8 mouse cellular contexts compared by ENCODE assay signal in the genomic region with DNA sequence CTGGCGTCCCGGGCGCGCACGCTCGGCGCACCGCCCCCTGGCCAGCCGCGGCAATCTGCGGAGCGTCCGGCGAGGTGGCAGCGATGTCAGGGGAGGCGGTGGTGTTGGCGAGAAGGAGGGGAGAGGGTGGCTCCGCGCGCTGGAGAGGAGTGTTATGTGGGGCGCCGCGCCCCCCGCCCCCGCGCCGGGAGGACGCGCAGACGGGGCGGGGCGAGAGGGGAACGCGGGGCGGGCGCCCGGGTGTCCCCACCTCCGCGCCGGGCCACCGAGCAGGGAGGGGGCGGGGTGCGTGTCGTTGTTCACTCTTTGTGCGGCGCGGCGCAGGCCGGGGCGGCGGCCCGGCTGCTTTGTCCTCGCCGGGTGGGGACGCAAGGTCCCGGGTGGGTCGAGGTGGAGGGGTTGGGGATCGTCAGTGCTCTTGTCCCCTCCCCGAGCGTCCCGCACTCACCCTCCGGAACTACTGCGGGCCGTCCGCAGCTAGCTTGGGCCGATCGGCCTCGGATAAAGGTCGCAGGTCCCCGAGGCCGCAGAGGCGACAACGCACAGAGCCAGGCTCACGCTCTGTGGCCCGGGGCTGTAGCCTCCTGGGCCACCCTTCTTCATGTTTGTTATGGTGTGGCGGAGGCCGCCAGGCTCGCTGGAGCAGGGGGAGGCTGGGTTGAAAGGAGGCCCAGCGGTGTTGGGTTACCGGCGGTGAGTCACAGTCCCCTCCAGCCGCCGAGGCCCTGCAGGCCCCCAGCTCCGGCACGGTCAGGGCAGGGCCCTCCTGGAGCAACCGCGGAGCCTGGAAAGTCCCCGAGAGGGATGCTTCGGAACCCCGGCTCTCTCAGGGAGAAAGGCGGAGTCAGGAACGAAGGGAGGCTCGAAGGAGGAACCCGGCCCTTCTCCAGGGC. TPM values are rescaled to one million over a fixed set of nuclear protein-coding genes. Genes with fewer than 3 reads are reported as not detected.
DNase-seq lines count a peak whose midpoint lies in the region; ATAC-seq and TF ChIP-seq lines count a peak whose summit lies in the region.

Nuak1 (minus strand) TSS at position 57 of the 893 bp plus-strand sequence.

- no peak for TF ChIP-seq EP300 in MEL (IDR thresholded peaks at IDR 0.05; ENCODE audit: low read depth in 1 of 2, low read length in 2 of 2)

- ATAC-seq in hindbrain, embryonic 11.5 days (ENCODE audit: low FRiP score) = peak; percentile 87

- 0 out of 2 replicates have a peak within 1 kb of the TSS, but pooled peaks have one; percentile 5 for H3K27ac ChIP-seq in MEL (ENCODE audit: control insufficient read depth, low read depth, low read length)
- H3K27ac ChIP-seq in hindbrain, embryonic 11.5 days (ENCODE audit: low read depth, low read length) = peak within 1 kb of the TSS; percentile 99

- peaks cover 1% of the 10 kb centered on the region; the same call in 1 of the 2 replicates for H3K79me2 ChIP-seq in MEL (ENCODE audit: control insufficient read depth, insufficient read depth, low read length, poor library complexity)

- WGBS in hindbrain, embryonic 11.5 days = 0% methylated on average over 77 of the region's 94 CpGs

- peaks cover 0 to 12% of the 10 kb centered on the region in 2 experiments; a peak in 2 of 4 replicates for H3K4me1 ChIP-seq in MEL (ENCODE audit: control insufficient read depth in 1 of 2, insufficient read depth in 2 of 2, low read length in 2 of 2)
- H3K4me1 ChIP-seq in hindbrain, embryonic 11.5 days (replicated peaks; ENCODE audit: control insufficient read depth, insufficient read depth, low read length) = peaks cover 3% of the 10 kb centered on the region; the same call in 1 of the 2 replicates

- H3K9ac ChIP-seq in MEL (ENCODE audit: control insufficient read depth, low read depth, low read length, poor library complexity, severe bottlenecking) = peak within 1 kb of the TSS; percentile 93
- peak within 1 kb of the TSS; percentile 100 for H3K9ac ChIP-seq in hindbrain, embryonic 11.5 days (ENCODE audit: low read depth, low read length)

- peak within 1 kb of the TSS; percentile 84 for H3K4me2 ChIP-seq in hindbrain, embryonic 11.5 days (replicated peaks; ENCODE audit: low read depth, low read length)

- peaks cover 0 to 4% of the 10 kb centered on the region in 2 experiments; a peak in 2 of 4 replicates for H3K27me3 ChIP-seq in MEL (ENCODE audit: control insufficient read depth in 1 of 2, insufficient read depth in 2 of 2, low read length in 2 of 2)
- no peaks in the 10 kb centered on the region for H3K27me3 ChIP-seq in hindbrain, embryonic 11.5 days (ENCODE audit: control insufficient read depth, insufficient read depth, low read length)

- no peak for TF ChIP-seq RAD21 in MEL (IDR thresholded peaks at IDR 0.05; ENCODE audit: low read depth, low read length)

- H3K4me3 ChIP-seq in MEL (ENCODE audit: control insufficient read depth in 1 of 2, insufficient read depth in 1 of 2, low read depth in 2 of 2, low read length in 2 of 2) = peak within 1 kb of the TSS; percentile 84 to 99
- peak within 1 kb of the TSS; percentile 83 for H3K4me3 ChIP-seq in hindbrain, embryonic 11.5 days (ENCODE audit: low read depth, low read length)

- TF ChIP-seq POLR2A in MEL (IDR thresholded peaks at IDR 0.05; ENCODE audit: control insufficient read depth in 1 of 2, insufficient read depth in 1 of 2, low read depth in 1 of 2, low read length in 2 of 2, poor library complexity in 1 of 2) = peak; percentile 54 to 56; a peak in 3 of 4 replicates

- TF ChIP-seq CTCF in MEL (IDR thresholded peaks at IDR 0.05 in 2 of 3, conservative IDR thresholded peaks at IDR 0.05 in 1 of 3; ENCODE audit: control insufficient read depth in 1 of 3, insufficient read depth in 1 of 3, low read depth in 2 of 3, low read length in 3 of 3, poor library complexity in 1 of 3, severe bottlenecking in 1 of 3) = no peak

- H3K36me3 ChIP-seq in MEL (ENCODE audit: control insufficient read depth in 1 of 2, insufficient read depth in 2 of 2, low read length in 2 of 2) = peaks cover 0 to 7% of the 10 kb centered on the region in 2 experiments; a peak in 2 of 4 replicates
- no peaks in the 10 kb centered on the region for H3K36me3 ChIP-seq in hindbrain, embryonic 11.5 days (ENCODE audit: control insufficient read depth, insufficient read depth, low read length)

- DNase-seq in MEL (ENCODE audit: low read depth, low spot score) = peak; percentile 77
- DNase-seq in cerebellum, adult 8-10 months = peak; percentile 89
- DNase-seq in frontal cortex, postnatal 10 days (ENCODE audit: low spot score in 2 of 2) = peak; percentile 84 to 89
- peak; percentile 92 for DNase-seq in hindbrain, embryonic 11.5 days (ENCODE audit: low spot score)
- peak; percentile 83 to 84 for DNase-seq in layer of hippocampus, postnatal 25 days (ENCODE audit: extremely low spot score in 1 of 2, low spot score in 1 of 2)
- peak; percentile 93 for DNase-seq in lung, postnatal 14 days
- DNase-seq in retina, embryonic 14.5 days (ENCODE audit: low spot score) = peak; percentile 85
- DNase-seq in thymus, postnatal 36 days = peak; percentile 86 to 87

- no peaks in the 10 kb centered on the region for H3K9me3 ChIP-seq in MEL (replicated peaks; ENCODE audit: insufficient read depth, low read length)
- no peaks in the 10 kb centered on the region for H3K9me3 ChIP-seq in hindbrain, embryonic 11.5 days (ENCODE audit: control insufficient read depth, low read length)

TF ChIP-seq in MEL, 35 proteins besides CTCF, POLR2A, EP300 and RAD21:
- TF ChIP-seq MAZ (IDR thresholded peaks at IDR 0.05; ENCODE audit: low read depth, low read length) = peak; percentile 59; the same call in 1 of the 2 replicates
- TF ChIP-seq HCFC1 (IDR thresholded peaks at IDR 0.05; ENCODE audit: low read depth, low read length) = peak; percentile 29
- TF ChIP-seq TCF12 (IDR thresholded peaks at IDR 0.05; ENCODE audit: low read depth, low read length) = peak; percentile 30; the same call in 1 of the 2 replicates
- no peak for TF ChIP-seq KAT2A (conservative IDR thresholded peaks at IDR 0.05; ENCODE audit: low read depth, low read length)
- no peak for TF ChIP-seq GABPA (IDR thresholded peaks at IDR 0.05; ENCODE audit: low read depth, low read length)
- TF ChIP-seq MYB (IDR thresholded peaks at IDR 0.05; ENCODE audit: low read depth, low read length) = no peak
- TF ChIP-seq POLR2AphosphoS2 (IDR thresholded peaks at IDR 0.05; ENCODE audit: low read length) = 0 out of 2 replicates have a peak, but pooled peaks have one; percentile 35
- peak; percentile 67 for TF ChIP-seq NELFE (IDR thresholded peaks at IDR 0.05; ENCODE audit: low read depth, low read length)
- TF ChIP-seq TAL1 (IDR thresholded peaks at IDR 0.05; ENCODE audit: low read length) = no peak
- TF ChIP-seq BHLHE40 (IDR thresholded peaks at IDR 0.05; ENCODE audit: borderline replicate concordance, low read depth, low read length) = no peak
- TF ChIP-seq ZC3H11A (IDR thresholded peaks at IDR 0.05; ENCODE audit: low read depth, low read length) = no peak
- TF ChIP-seq TBP (IDR thresholded peaks at IDR 0.05; ENCODE audit: low read depth, low read length) = no peak
- no peak for TF ChIP-seq UBTF (IDR thresholded peaks at IDR 0.05; ENCODE audit: borderline replicate concordance, insufficient read depth, low read depth, low read length)
- 0 out of 2 replicates have a peak, but pooled peaks have one; percentile 40 for TF ChIP-seq ZMIZ1 (IDR thresholded peaks at IDR 0.05; ENCODE audit: low read depth, low read length)
- TF ChIP-seq NRF1 (IDR thresholded peaks at IDR 0.05; ENCODE audit: insufficient read depth, low read depth, low read length, poor library complexity, severe bottlenecking) = peak; percentile 59
- peak; percentile 48 for TF ChIP-seq SIN3A (IDR thresholded peaks at IDR 0.05; ENCODE audit: low read length)

RNA-seq across cellular contexts. Expression of gene Nuak1, which starts in this region (rescaled TPM):
- total RNA-seq in MEL (2012; rRNA removed) = 0.92 and 1.1 TPM in 2 replicates
- polyA plus RNA-seq in MEL (2012; ENCODE audit: insufficient read depth in 1 of 2, insufficient read length in 2 of 2, low read depth in 1 of 2, low replicate concordance in 2 of 2, missing spikeins in 1 of 2) = 1 to 10 TPM in 1 of 2 experiments, not detected in 1; 2.2 TPM
- 5.1 and 5.7 TPM in 2 replicates for polyA plus RNA-seq in hindbrain, embryonic 11.5 days (2014; fragmentation: Nextera tagmentation; extraction: Ambion mirVana)
- total RNA-seq in layer of hippocampus, postnatal 25 days (2021) = 10 to 100 TPM; 50.0 to 53.4 TPM

Comparison
In these comparisons a context has a peak if more than half of its experiments do, and no peak if none do; other contexts are left out.
1. Peak in every context shown above with its lines: DNase-seq, ATAC-seq, H3K4me3 ChIP-seq and H3K27ac ChIP-seq.
2. RNA of gene Nuak1 (total RNA-seq): 50.0 to 53.4 TPM in layer of hippocampus, postnatal 25 days; 0.92 to 1.1 TPM in MEL; every median in the first group is over 10 times any median in the second.